Mouse (Mus musculus) liver, postnatal 0 days (tissue): ENCODE results near the gene Ache.

ENCODE experiments used
- CTCF ChIP-seq: sonication (generic); IDR thresholded peaks from 2 replicates; pipeline ENCODE4 v1.5.1; 2016; ENCODE audit warnings: antibody characterized with exemption, low read depth
- EP300 ChIP-seq: IDR thresholded peaks from 2 replicates; pipeline ENCODE4 v1.6.1; 2016; ENCODE audit warnings: antibody characterized with exemption, low read depth, mild to moderate bottlenecking

- TF ChIP-seq CTCF: no peak
- no peak for TF ChIP-seq EP300
Measured at GRCm38 (mm10) chr5:137335066-137335465, 47.7 kb downstream of the Ache start.
